Mouse (Mus musculus) forebrain, embryonic 16.5 days (tissue): Measurements from ENCODE around the gene Adam12. TPM values are rescaled to one million over a fixed set of nuclear protein-coding genes. Genes with fewer than 3 reads are reported as not detected.

Source experiments
- ATAC-seq: fragments of 200-750 bp; cut with Nextera tagmentation; 2 replicates; pipeline ENCODE4 v1.8.0; 2017; ENCODE audit warnings: mild to moderate bottlenecking, moderate library complexity
- H3K27ac ChIP-seq: fragments of 300-500 bp; sonication (generic); 2 replicates; pipeline ENCODE4 v1.5.1; 2014; ENCODE audit warnings: low read length, control low read depth
- H3K27me3 ChIP-seq: fragments of 300-500 bp; sonication (generic); replicated peaks from 2 replicates; pipeline ENCODE4 v1.6.1; 2014; ENCODE audit warnings: low read length; ENCODE audit not compliant: control insufficient read depth, insufficient read depth
- H3K36me3 ChIP-seq: fragments of 300-500 bp; sonication (generic); 2 replicates; pipeline ENCODE4 v1.6.1; 2014; ENCODE audit not compliant: control insufficient read depth, insufficient read depth
- H3K4me1 ChIP-seq: fragments of 300-500 bp; sonication (generic); replicated peaks from 2 replicates; pipeline ENCODE4 v1.6.1; 2014; ENCODE audit warnings: low read length; ENCODE audit not compliant: control insufficient read depth, insufficient read depth
- H3K4me2 ChIP-seq: fragments of 300-500 bp; sonication (generic); 2 replicates; pipeline ENCODE4 v1.6.1; 2014; ENCODE audit warnings: mild to moderate bottlenecking, low read length, control low read depth
- H3K4me3 ChIP-seq: fragments of 300-500 bp; sonication (generic); replicated peaks from 2 replicates; pipeline ENCODE4 v1.5.1; 2014; ENCODE audit warnings: mild to moderate bottlenecking, low read length, control low read depth
- H3K9ac ChIP-seq: fragments of 300-500 bp; sonication (generic); replicated peaks from 2 replicates; pipeline ENCODE4 v1.6.1; 2014; ENCODE audit warnings: low read depth, low read length, control low read depth
- H3K9me3 ChIP-seq: fragments of 300-500 bp; sonication (generic); 2 replicates; pipeline ENCODE4 v1.6.1; 2016; ENCODE audit warnings: low read length; ENCODE audit not compliant: control insufficient read depth
- WGBS: fragments of 180-500 bp; shearing (Covaris S2); extraction: QIAGEN DNeasy Blood & Tissue Kit; methylation state at CpG from one replicate; pipeline ENCODE4 v1.1.7; 2014; 5-methylcytosine and 5-hydroxymethylcytosine counted together
- polyA plus RNA-seq: library from polyadenylated mRNA; unstranded; fragments of >200 nt; fragmentation: Nextera tagmentation; extraction: Ambion mirVana; gene quantifications from 2 replicates; pipeline ENCODE4 v1.2.1, GENCODE M21; 2015

Gene Adam12
- polyA plus RNA-seq, result 2.2 and 3.2 TPM in 2 replicates

DNA sequence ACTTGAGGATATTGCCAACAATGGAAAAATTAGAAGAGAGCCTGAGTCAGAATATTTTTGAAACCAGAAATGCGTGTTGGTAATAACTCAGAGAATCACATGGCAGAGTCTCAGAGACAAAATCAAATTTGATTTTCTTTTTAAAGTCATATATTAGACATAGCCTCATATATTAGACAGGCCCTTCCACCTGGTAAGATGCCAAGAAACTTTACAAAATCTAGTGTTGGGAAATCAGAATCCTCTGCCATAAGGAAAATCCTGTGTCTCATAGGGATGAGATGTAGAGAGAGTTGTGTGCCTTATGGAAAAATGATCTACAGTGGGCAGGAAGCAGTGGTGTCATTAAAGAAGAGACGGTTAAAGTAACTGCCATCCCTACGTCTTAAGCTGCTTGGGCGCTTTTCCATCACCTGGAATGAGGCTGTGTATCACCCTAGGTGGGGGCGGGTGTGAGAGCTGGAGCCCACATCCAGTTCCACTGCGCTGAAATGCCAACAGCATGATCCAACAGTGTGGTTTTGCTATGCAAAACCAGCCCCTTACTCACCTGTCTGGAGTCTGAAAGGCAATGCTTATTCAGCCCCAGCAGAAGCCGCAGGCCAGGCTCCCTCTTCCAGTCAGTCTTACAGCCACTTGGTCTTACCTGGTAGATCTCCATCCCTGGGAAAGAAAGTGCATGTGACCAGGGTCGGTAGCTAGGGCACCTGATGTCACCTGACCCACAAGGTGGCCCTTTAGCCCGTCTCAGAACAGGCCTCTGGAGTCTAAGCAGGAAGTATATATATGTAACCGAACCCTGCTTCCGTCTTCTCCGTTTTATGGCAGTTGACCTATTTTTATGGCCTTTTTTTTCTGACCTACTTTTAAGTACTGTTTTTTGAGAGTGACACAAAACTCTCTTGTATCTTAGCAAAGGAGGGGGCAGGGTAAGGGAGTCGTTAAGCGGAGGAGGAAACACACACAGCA lies at the start of gene Adam12:
TSS of gene Adam12 (minus strand) at position 769 of the 969 bp plus-strand sequence.
- H3K36me3 ChIP-seq, result no peaks in the 10 kb centered on the region
- no peak within 1 kb of the TSS for H3K4me2 ChIP-seq
- no peaks in the 10 kb centered on the region for H3K9me3 ChIP-seq
- H3K4me3 ChIP-seq, result no peak within 1 kb of the TSS
- H3K27ac ChIP-seq, result no peak within 1 kb of the TSS
- peaks cover 5% of the 10 kb centered on the region for H3K4me1 ChIP-seq
- 73% methylated on average over 14 of the region's 14 CpGs for WGBS
- ATAC-seq, result no peak
- no peak within 1 kb of the TSS for H3K9ac ChIP-seq
- no peaks in the 10 kb centered on the region for H3K27me3 ChIP-seq

GRCm38 (mm10) chr7:134272956-134273355 lies 41.0 kb upstream of the Adam12 start:
- Histone ChIP-seq H3K4me1 (no peaks in the 10 kb centered on the region), H3K27ac (no peak overlapping the region), H3K4me3 (no peak overlapping the region), H3K9me3 (no peaks in the 10 kb centered on the region), H3K27me3 (no peaks in the 10 kb centered on the region), H3K9ac (no peak overlapping the region), H3K4me2 (no peak overlapping the region), H3K36me3 (no peaks in the 10 kb centered on the region)
- 82% methylated on average over 5 of the region's 5 CpGs for WGBS
- ATAC-seq, result no peak

DNA sequence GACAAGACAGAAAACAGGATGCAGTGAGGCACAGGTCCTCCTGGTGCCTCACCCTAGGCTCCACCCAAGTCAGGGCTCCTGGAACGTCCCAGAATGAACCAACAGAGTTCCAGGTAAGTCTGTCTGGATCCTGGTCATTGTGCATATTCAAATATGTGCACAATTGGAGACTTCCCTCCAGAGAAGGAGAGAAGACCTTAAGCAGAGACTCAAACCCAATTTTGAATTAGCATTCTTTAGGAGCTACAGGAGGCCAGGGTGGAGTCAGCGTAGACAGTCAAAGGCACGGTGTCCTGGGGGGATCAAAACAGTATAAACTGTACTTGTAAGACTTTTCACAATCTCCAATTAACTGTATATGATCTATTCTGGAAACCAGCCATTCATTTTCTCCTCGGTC lies 40.5 kb upstream of the Adam12 start:
- Histone ChIP-seq H3K9me3 (no peaks in the 10 kb centered on the region), H3K4me2 (no peak overlapping the region), H3K27ac (no peak overlapping the region), H3K27me3 (no peaks in the 10 kb centered on the region), H3K36me3 (no peaks in the 10 kb centered on the region), H3K4me1 (no peaks in the 10 kb centered on the region), H3K9ac (no peak overlapping the region), H3K4me3 (no peak overlapping the region)
- 64% methylated on average over 4 of the region's 4 CpGs for WGBS
- ATAC-seq, result no peak

GRCm38 (mm10) chr7:134265783-134266182 lies 33.8 kb upstream of the Adam12 start:
- Histone ChIP-seq H3K9me3 (no peaks in the 10 kb centered on the region), H3K4me1 (no peaks in the 10 kb centered on the region), H3K36me3 (no peaks in the 10 kb centered on the region), H3K27me3 (no peaks in the 10 kb centered on the region), H3K9ac (no peak overlapping the region), H3K4me2 (no peak overlapping the region), H3K4me3 (no peak overlapping the region), H3K27ac (no peak overlapping the region)
- WGBS, result 80% methylated on average over 4 of the region's 4 CpGs
- no peak for ATAC-seq

GRCm38 (mm10) chr7:134263146-134263906 lies 31.4 kb upstream of the Adam12 start:
- H3K4me3 ChIP-seq, result no peak overlapping the region
- H3K4me1 ChIP-seq, result no peaks in the 10 kb centered on the region
- no peak overlapping the region for H3K4me2 ChIP-seq
- no peaks in the 10 kb centered on the region for H3K27me3 ChIP-seq
- WGBS, result 41% methylated on average over 4 of the region's 4 CpGs
- no peaks in the 10 kb centered on the region for H3K36me3 ChIP-seq
- H3K9ac ChIP-seq, result no peak overlapping the region
- no peak overlapping the region for H3K27ac ChIP-seq
- no peak for ATAC-seq
- H3K9me3 ChIP-seq, result no peaks in the 10 kb centered on the region

GRCm38 (mm10) chr7:134261003-134261701 lies 29.2 kb upstream of the Adam12 start:
- no peaks in the 10 kb centered on the region for H3K4me1 ChIP-seq
- no peak overlapping the region for H3K27ac ChIP-seq
- no peak overlapping the region for H3K4me2 ChIP-seq
- H3K9ac ChIP-seq, result no peak overlapping the region
- no peak overlapping the region for H3K4me3 ChIP-seq
- no peaks in the 10 kb centered on the region for H3K9me3 ChIP-seq
- no peak for ATAC-seq
- H3K36me3 ChIP-seq, result no peaks in the 10 kb centered on the region
- H3K27me3 ChIP-seq, result no peaks in the 10 kb centered on the region
- WGBS, result 60% methylated on average over 4 of the region's 4 CpGs

DNA sequence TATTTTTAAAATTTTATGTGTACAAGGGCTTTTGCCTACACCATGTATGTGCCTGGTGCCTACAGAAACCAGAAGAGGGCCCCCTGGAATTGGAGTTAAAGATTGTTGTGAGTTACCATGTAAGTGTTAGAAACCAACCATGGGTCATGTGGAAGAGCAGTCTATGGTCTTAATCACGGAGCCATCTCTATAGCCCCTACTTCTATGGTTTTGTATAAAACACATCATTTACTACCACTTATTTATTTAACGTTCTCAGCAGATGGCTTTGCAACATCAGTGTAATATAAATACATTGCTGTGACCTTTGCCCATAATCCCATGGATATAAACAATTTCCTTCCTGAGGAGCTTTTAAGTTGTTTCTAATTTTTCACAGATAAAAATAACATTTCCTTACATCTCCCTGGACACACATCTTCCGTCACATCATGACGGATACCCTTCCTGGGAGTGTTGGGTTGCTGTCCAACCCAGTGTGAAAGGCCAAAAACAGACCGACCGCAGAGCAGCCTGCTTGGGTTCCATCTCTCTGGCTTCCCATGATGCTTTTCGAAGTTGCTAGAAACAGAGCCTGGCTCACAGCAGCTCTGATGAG lies 18.4 kb upstream of the Adam12 start:
- 92% methylated on average over 7 of the region's 7 CpGs for WGBS

GRCm38 (mm10) chr7:134248041-134248440 lies 16.1 kb upstream of the Adam12 start:
- Histone ChIP-seq H3K4me3 (no peak overlapping the region), H3K36me3 (no peaks in the 10 kb centered on the region), H3K27me3 (no peaks in the 10 kb centered on the region; the same call in 1 of the 2 replicates), H3K4me1 (no peaks in the 10 kb centered on the region), H3K9ac (no peak overlapping the region), H3K9me3 (no peaks in the 10 kb centered on the region), H3K27ac (no peak overlapping the region), H3K4me2 (no peak overlapping the region)
- no peak for ATAC-seq
- WGBS, result 94% methylated on average over 2 of the region's 2 CpGs

More for the DNA sequence above, 18.4 kb upstream of the Adam12 start:
- no peak overlapping the region for H3K9ac ChIP-seq
- H3K27ac ChIP-seq, result no peak overlapping the region
- H3K4me2 ChIP-seq, result no peak overlapping the region
- H3K4me3 ChIP-seq, result no peak overlapping the region
- no peaks in the 10 kb centered on the region for H3K27me3 ChIP-seq
- no peaks in the 10 kb centered on the region for H3K36me3 ChIP-seq
- no peaks in the 10 kb centered on the region for H3K9me3 ChIP-seq
- ATAC-seq, result no peak
- H3K4me1 ChIP-seq, result no peaks in the 10 kb centered on the region
